Mouse (Mus musculus): ENCODE measurements around the gene Macrod2.

Gene Macrod2

DNA sequence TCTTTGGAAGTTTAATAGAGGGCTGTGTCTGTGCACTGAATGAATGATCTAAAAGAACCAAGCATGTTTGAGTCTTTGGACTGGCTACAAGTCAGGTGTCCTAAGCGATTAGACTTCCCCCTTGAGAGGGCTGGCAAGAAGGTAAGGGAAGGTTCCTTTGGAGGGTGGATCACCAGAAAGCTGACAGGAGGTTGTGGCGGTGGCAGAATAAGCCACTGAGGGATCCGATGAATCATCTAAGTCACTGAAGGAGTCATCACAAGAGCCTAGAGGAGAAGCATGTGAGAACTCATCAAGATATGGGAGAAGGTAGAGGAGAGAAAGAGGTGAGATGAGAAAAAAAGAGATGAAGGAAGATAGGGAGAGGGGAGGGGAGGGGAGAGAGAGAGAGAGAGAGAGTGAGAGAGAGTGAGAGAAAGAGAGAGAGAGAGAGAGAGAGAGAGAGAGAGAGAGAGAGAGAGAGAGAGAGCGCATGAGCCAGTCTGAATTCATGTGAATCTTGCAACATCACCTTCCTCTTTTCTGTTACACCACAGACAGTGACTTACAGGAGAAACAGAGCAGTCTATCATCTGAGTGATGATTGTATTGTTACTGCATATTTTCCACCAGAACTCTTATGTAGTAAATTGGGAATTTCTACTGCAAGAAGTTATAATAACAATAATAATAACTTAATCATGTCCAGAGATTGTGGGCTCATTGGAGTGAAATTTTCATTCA is 398.9 kb downstream of the Macrod2 start:
- no peak for DNase-seq (ENCODE audit: low spot score in 2 of 2)

DNA sequence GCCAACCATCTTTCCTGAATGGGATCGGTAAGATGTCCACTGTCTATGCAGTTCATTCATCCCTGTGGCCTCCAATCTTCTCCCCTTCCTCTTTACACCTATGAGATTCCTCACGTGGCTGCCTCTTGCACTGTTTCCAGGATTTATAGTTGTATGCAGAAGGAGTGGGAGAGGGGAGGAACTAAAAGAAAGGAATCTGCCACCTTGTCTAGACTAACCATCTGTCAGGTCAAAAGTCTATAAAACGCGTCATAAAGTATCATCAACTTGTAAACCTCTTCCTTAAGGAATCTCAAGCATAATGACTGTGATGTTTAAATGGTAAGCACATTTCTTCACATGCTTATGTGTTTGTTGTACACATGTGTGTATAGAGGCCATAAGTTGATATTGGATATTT is 416.6 kb downstream of the Macrod2 start:
- DNase-seq (ENCODE audit: low spot score in 2 of 2), result no peak

DNA sequence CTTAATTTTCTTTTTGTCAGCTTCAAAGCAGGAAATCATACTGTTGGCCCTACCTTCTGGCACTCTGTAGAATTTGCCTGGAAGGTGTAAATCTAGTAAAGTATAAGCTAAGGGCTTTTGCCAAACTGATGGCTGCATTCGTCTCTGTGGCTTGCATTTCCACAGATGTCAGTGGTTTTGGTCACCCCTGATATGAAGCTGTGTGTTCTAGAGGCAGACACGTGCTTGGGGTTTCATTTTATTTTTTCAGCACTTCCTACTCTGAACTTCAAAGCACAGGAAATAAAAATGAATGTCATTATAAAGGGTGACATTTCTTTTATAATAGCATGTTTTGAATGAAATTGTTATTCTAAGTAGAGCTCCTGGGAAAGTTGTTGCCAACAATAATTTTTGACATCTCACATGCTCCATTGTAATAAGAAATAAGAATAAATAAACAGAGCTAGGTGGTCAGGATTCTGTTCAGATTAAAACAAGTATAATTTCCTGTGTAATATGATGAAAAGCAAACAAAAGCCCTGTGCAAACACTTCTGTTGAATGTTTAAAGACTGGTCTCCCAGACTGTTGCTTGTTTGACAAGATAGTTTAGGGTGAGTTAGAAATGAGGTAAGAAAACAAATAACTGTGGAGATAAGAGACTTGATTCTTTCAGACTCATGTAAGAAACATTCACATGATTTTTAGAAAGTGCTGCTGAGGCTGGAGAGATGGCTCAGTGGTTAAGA is 424.4 kb downstream of the Macrod2 start:
- DNase-seq (ENCODE audit: low spot score in 2 of 2), result no peak

DNA sequence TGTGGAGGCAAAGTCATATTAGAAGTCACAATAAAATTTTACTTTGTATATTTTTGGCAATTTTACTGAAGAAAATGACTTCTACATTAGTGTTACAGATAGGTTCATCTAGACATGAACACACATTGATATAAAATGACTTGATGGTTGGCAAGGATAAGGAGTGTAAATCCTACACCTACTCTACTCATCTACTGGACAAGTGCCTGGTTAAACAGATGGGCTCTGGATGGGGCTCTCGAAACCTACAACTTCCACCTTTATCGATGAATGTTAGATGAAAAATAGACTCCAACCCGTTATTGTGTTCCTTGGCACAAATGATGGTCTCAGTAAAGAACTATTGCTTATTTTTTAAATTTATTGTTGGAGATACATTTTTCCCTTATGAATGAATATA is 427.3 kb downstream of the Macrod2 start:
- DNase-seq (ENCODE audit: low spot score in 2 of 2), result no peak

DNA sequence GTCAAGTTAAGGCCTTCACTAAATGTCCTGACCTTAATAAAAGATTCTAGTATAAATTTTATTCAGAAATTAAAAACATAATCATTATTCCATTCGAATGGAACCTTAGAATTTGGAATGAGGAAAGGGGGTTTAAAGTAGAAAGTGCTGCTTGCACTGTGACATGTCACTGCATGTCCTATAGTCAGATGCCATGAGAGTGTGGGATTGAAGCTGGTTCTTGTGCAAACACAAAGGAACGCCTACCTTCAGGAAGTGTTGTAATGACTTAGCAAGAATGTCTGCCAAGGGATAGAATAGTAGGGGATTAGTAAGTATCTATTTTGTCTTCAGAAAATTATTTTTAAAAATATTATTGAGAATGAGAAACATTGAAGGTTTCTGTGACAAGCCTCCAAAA is 431.1 kb downstream of the Macrod2 start:
- no peak for DNase-seq (ENCODE audit: low spot score in 2 of 2)

DNA sequence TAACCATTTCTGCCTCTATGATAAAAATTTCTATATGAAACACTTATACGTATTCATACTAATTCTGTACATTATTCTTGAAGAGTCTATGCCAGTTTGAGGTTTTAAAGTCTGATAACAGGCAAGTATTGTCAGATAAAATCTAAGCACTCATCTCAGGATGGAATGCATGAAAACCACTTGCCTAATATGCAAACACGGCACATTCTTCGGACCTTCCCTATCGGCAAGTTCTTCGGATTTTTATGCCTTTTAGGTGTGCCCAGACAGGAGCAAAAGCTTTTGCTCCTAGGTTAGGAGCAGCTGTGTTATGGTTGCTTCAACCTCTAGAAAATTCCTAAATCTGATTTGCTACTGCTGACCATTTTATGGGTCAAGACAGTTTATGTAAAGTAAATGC is 433.8 kb downstream of the Macrod2 start:
- DNase-seq (ENCODE audit: low spot score in 2 of 2), result no peak

DNA sequence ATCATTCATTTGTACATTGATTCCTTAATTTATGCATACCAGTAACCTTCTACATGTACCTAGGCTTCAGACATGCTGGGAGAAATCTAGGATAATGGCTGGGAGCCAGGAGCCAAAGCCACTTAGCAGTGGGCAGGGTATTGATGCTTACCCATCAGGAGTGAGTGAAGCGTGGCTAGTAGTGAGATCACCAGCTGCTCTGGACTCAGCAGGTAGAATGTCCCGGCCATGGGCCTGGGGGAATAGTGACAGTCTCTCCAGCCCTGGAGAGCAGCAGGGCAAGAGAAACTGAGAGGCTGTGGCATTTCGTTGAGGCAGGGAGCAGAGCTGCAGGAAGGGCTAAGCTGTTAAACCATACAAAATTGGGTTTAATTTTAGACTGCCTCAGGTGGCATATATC is 435.0 kb downstream of the Macrod2 start:
- no peak for DNase-seq (ENCODE audit: low spot score in 2 of 2)

DNA sequence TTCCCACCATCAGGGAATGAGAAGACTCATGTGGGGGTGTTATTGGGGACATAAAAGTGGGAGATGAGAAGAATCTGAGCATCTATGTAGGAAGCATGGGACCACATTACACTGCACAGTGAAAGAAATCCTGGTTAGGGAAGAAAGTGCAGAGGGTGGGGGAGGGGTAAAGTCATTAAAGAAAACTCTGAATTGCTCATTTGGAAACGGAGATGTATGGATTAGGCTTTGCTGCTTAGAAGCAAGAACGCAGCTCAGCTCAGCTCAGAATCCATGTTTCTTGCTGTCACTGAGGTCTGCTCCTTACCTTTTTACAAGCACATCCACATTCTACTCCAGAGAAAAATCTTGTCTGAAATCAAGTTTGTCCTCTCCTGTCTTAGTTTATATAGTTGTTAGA is 444.3 kb downstream of the Macrod2 start:
- no peak for DNase-seq (ENCODE audit: low spot score in 2 of 2)

DNA sequence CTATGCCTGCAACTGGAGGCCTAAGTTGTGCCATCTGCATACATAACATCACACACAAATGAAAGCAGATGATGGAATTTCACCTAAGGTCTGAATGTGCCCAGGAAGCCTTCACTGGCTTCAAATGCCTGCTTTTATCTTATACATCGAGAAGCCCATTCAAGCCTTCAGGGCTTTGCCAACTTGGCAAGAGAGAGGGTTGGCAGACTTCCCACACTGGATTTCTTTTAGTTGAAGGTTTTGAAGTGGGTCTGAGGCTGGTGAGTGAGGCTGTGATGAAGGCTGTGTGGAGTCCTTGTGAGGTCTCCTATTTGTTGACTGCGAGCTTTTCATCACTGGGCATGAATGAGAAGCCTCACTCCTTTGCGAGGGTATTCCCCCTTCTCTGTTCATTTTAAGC is 444.8 kb downstream of the Macrod2 start:
- peak in 1 of 2 experiments; percentile 31 for DNase-seq (ENCODE audit: low spot score in 2 of 2)

DNA sequence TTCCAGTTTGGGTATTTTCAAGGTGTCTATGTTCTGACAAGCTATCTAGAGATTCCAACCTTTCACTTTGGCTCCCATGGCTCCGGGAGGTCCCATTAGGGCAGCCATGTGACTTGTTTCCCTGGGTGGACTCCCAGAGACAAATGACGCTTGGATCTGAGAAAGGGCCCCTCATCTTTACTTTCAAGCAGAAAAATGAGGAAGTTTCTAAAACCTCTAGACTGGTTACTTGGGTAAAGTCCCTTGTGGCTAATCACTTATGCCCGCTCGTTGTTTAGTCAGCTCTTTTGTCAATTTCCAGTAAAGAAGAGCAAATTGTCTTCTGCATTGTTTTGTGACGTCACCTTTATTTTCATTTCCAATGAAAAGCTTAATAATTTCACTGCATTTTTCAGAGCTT is 448.9 kb downstream of the Macrod2 start:
- DNase-seq (ENCODE audit: low spot score in 2 of 2), result no peak

DNA sequence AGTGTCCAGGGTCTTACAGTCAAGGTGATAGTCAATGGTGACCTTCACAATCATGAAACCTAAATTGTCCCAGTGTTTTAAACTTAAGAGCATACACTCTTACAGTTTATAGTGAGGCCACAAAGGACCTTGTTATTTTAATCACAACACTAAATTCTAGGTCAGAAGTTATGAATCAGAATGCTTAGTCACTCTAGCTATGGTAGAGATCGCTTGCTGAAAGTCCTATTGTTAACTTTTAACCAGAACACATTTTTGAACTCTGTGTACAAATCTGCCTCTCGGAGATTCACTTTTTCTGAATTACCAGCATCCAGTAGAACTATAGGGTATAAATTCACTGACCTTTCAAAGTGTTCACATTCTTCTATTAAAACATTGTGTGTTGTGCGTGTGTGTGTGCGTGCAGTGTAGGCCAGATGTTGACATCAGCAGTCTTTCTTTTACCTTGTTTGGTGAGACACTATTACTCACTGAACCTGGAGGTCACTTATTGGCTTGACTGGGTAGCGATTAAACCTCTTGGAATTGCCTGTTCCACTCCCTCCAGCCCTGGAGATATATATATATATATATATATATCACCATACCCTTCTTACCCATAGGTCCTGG is 452.8 kb downstream of the Macrod2 start:
- DNase-seq (ENCODE audit: low spot score in 2 of 2), result no peak

DNA sequence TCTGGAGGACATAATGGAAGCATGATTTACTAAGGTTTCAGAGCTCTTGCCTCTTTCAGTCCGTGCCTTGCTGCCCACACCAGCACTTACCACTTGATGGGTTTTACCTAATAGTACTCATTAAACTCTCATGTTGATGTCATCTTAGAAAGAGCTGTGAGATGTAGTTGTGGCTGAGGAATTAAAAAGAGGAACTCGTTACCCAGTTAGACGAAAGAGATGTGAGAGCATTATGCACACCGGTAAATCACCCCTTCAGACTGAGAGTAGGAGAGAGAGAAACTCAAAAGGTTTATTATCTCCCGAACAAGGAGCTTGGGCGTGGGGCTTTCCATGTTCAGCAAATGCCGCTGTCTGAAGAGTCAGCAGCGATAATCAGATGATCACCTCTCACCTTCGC is 458.4 kb downstream of the Macrod2 start:
- DNase-seq (ENCODE audit: low spot score in 2 of 2), result no peak

DNA sequence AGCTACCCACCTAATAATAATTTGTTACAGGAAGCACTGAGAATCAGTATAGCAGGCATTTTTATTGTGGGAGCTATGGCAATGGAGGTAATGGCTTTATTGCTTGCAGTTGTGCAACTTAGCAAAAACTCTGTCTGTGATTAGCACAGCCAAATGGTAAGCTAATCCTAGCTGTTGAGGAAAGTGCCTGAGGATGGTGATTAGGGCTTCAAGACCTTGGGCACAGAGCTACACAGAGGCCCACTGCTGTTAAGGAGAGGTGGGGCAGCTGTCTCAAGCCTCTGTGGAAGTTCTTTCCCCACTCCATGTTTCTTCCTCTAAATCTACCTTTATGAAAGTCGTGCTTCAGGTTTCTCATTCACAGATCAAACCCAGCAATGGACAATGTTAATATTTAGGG is 466.2 kb downstream of the Macrod2 start:
- DNase-seq (ENCODE audit: low spot score in 2 of 2), result no peak

DNA sequence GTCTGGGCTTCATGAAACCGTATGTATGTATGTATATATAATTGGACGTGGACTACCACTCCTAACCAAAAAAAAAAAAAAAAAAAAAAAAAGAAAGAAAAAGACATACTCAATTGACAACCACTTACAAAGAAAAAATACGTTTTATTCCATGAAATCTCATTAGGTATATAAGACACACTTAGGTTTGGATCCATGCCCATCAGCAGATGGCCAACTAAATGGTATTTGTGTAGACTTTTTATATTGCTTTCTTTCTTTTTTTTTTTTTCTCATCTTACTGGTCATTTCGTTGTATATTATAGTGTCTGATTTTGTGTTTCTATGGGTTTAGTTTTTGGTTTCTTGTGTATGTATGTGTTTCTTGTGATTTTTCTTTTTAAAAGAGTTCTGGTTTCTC is 467.6 kb downstream of the Macrod2 start:
- DNase-seq (ENCODE audit: low spot score in 2 of 2), result no peak

DNA sequence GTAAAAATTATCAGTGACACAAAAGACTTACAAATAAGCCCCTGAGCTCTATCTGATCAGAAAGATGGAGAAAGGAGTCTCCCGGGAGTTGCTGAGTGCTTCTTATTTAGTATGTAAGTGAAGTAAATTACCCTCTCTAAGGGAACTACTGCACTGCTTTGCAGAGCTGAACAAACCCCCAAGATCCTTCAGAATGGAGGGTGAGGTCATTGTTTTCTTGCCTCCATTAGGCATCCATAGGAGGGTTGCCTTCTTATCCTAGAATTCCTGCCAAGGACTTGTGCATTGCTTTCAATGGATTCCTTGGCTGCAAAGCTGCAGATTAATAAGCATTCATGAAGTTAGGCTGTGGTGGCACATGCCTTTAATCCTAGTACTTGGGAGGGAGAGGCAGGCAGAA is 470.5 kb downstream of the Macrod2 start:
- no peak for DNase-seq (ENCODE audit: low spot score in 2 of 2)

DNA sequence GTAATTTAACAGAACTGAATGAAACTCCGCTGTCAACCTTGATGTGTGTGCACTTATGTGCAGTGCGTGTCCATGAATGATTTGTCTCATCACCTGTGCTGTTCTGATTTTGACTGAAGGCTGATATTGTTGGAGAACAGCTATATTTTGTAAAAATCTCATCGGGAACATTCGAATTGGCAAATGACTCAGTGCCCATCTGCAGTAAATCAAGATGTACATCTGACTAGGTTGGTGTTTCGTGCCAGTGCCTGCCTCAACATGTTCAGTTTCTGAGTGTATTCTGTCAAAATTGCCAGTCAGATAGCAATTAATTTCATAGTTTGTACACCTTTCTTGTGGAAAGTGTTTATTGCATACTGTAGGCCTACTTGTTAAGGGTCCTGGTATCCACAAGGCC is 472.0 kb downstream of the Macrod2 start:
- no peak for DNase-seq (ENCODE audit: low spot score in 2 of 2)

DNA sequence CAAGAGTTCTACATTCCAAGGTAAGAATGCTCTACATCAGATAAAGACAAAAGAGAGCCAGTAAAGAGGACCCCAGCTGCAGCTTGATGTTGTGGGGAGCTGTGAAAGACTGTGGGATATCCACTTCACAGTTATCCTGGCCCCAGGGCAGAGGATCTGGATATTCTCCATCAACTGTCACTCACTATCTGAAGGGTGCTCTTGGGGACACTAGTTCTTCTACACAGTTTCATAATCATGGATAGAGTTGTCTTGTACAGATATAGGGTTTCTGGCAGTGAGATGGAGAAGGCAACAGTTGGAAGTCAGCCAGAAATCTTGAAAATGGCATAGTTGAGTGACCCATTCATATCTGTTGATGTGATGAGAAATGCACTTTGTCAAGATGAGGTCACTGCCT is 490.1 kb downstream of the Macrod2 start:
- DNase-seq (ENCODE audit: low spot score in 2 of 2), result no peak

DNA sequence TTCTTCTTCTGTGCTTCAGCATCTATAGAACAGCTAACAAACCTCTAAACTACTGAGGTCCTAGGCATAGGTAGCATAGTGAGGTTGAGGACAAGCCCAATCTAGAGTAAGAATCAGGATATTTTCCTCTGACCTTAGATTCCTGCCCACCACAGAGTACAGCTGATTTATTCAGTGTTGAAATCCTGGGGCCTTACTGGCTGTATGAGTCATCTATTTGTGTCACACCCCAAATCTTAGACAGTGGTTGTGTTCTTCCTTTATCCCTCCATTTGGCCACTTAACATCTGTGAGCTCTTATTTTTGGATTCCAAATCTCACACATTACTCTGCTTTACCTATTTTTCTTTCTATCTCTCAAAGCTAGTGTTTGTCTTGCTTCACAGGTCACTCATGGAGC is 495.6 kb downstream of the Macrod2 start:
- no peak for DNase-seq (ENCODE audit: low spot score in 2 of 2)

DNA sequence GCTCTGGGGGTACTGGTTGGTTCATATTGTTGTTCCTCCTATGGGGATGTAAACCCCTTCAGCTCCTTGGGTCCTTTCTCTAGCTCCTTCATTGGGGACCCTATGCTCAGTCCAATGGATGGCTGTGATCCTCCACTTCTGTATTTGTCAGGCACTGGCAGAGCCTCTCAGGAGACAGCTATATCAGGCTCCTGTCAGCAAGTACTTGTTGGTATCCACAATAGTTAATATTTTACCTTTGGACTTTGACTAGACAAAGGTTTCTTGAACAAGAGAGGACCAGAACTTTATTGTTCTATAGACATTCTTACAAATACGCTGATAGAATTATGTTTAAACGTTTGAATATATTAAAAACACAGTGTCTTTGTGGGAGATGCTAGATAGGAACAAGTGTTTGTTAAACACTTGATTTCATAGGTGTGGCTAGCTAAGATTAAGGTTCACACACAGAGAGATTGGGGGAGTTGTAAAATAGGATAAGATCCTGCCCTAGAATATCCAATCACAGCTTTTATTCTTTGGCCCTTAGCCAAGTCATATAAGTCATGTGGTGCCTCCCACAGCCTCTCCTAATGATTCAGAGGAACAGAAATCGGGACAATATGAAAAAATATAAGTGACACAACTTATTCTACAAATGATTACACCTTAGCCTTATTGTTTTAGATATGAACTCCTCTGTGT is 501.4 kb downstream of the Macrod2 start:
- no peak for DNase-seq (ENCODE audit: low spot score in 2 of 2)

DNA sequence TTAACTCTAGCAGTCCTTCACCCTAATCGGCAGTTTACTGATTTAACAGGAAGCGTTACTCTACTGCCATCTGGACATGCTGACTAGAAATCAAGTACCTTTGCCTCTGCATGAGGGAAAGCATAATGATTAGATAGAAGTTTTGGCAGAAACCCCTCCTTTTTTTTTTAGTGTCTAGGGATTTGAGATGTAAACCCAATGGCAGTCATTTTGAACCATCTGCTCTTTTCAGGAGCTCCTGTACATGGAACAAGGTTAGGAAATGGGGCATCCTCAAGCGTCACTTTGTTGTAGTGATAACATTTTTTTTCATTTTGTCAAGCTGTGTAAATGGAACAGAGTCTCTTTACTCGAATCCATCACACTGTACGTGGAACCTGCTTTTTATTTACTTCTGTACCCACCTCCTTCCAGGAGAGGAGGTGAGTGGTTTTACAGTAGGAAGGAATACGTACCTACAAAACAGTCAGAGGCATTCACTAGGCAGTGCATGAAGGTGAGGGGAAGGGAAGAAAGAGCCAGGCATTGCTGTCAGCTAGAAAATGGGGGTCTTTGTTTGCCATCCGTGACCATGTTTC is 503.4 kb downstream of the Macrod2 start:
- DNase-seq (ENCODE audit: low spot score in 2 of 2), result no peak

DNA sequence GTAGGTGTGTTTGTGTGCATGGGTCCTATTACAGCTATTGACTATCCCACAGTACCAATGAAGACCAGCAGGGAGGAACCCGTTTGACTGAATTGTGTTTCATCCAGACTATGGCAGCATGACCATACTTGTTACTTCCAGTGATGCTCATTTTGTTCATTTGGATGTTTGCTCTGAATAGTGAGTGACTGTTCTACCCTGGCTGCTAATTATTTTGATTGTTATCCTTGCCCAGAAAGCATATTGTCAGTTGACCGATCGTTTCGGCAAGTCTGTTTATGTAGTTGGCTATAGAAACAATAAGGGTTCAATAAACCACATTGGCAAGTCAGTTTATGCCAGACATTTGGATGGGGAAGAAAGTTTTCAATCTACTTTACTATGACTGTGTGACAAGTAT is 510.2 kb downstream of the Macrod2 start:
- DNase-seq (ENCODE audit: low spot score in 2 of 2), result no peak

DNA sequence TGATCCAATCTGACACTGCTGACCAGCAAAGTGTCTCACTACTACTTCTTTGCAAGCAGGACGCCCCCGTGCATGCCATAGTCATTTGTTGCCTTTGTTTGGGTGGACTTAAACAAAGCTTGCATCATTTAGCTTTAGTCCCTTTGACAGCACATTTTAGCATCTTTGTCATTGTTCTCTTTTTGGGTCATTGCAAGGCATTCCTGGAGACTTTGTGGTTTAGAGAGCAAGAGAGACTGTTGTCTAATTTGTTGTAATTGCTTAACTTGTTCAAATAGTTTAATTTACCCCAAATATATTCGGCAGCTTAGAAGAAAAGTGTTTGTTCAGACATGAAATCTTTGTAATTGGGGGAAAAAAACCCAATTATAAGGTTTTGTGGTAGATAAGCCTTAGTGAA is 511.0 kb downstream of the Macrod2 start:
- DNase-seq (ENCODE audit: low spot score in 2 of 2), result no peak

Data from urinary bladder, postnatal 36 days (tissue).